Mouse (Mus musculus): Measurements from ENCODE around the gene Gm10118.

DNA sequence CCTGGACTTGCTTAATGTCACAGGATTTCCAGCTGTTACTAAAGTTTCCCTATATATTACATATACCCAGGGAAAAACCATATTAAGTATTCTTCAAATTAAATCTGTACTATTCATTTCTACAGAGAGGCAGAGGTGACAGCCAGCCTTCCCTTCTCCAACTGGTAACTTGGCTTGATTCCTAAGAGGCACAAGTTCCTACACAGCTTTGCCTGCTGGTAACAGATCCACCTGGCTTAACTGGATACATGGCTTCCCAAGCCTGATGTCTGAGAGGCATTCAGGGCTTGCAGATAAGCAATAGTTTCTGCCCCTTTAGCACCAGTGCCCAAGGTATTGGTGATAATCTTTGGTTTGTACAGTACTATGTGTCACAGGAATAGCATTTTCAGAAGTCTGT is 27.3 kb downstream of the Gm10118 start:
- TF ChIP-seq GATA1 (IDR thresholded peaks at IDR 0.05; ENCODE audit: low read length) = no peak
- no peak for TF ChIP-seq TAL1 (IDR thresholded peaks at IDR 0.05; ENCODE audit: low read length)

All from erythroblast, embryonic 14.5 days (primary cell).